Comparison of ENCODE assay signal across 8 mouse cellular contexts in the genomic region with DNA sequence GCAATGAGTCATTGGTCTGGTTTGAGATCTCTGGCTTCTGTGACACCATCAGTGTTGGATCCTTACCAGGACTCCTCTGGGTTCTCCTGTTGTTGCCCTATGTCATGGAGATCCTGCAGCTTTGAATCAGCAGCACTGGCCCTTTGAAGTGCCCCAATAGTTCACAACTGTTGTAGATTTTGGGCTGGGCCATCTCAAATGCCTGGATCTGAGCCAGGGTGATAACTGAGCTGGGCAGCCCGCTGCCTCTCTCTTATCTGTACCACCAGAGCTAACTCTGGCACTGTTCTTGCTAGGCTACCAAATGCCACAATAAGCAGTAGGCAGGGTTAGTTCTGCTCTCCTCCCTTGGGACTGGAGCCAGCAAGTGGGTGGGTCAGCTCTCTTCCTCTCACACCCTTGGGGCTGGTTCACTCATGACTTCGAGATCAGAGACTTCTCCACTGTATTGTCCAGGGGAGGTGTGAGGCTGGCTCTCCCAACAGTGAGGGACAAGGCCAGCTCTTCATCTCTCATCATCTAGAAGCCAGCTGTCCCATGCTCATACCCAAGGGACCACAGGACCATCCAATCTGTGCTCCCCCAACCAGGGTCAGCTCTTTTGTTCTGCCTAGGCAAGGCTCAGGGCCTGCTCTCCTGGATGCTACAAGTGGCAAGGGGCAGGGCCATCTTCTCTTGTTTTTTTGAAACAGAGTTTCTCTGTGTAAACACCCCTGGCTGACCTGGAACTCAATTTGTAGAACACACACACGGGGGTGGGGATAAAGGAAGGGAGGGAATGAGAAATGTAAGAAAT. TPM values are rescaled to one million over a fixed set of nuclear protein-coding genes. Genes with fewer than 3 reads are reported as not detected.
DNase-seq lines count a peak whose midpoint lies in the region; ATAC-seq and TF ChIP-seq lines count a peak whose summit lies in the region.

No protein-coding gene starts in this region.

- H3K4me2 ChIP-seq in heart, embryonic 11.5 days: no peak overlapping the region
- H3K4me2 ChIP-seq in lung, embryonic 16.5 days (ENCODE audit: low read depth, low read length): no peak overlapping the region
- no peak overlapping the region for H3K4me2 ChIP-seq in kidney, embryonic 16.5 days (replicated peaks; ENCODE audit: low read depth, low read length)

- peak; percentile 2 for DNase-seq in kidney, adult 2 months
- no peak for DNase-seq in kidney, adult 9 months
- DNase-seq in yolk sac, embryonic 10.5 days (ENCODE audit: low spot score): no peak
- DNase-seq in left cerebral cortex, postnatal 25 days (ENCODE audit: low spot score in 2 of 2): no peak

- no peak overlapping the region for H3K4me3 ChIP-seq in kidney, adult 2 months (ENCODE audit: insufficient read depth, low read depth, low read length)
- H3K4me3 ChIP-seq in heart, embryonic 11.5 days (ENCODE audit: low read depth, low read length): no peak overlapping the region
- H3K4me3 ChIP-seq in lung, embryonic 16.5 days (ENCODE audit: low read length): no peak overlapping the region
- H3K4me3 ChIP-seq in testis, adult 2 months (ENCODE audit: control insufficient read depth, low read depth, low read length): no peak overlapping the region
- H3K4me3 ChIP-seq in kidney, embryonic 16.5 days (ENCODE audit: low read length): no peak overlapping the region

- intact Hi-C loops in left cerebral cortex, postnatal 25 days (cut with DNase I): no loop called here

- no peaks in the 10 kb centered on the region for H3K4me1 ChIP-seq in kidney, adult 2 months (ENCODE audit: control insufficient read depth, insufficient read depth, low read length)
- 0 out of 2 replicates have a peak, but pooled peaks cover 2% of the 10 kb centered on the region for H3K4me1 ChIP-seq in heart, embryonic 11.5 days (ENCODE audit: control insufficient read depth, insufficient read depth, low read length)
- no peaks in the 10 kb centered on the region for H3K4me1 ChIP-seq in lung, embryonic 16.5 days (replicated peaks; ENCODE audit: control insufficient read depth, insufficient read depth, low read length)
- H3K4me1 ChIP-seq in testis, adult 2 months (ENCODE audit: control insufficient read depth, insufficient read depth, low read length): peaks cover 3% of the 10 kb centered on the region; the same call in 1 of the 2 replicates
- no peaks in the 10 kb centered on the region for H3K4me1 ChIP-seq in kidney, embryonic 16.5 days (ENCODE audit: insufficient read depth, low read length)

- ATAC-seq in heart, embryonic 11.5 days (replicated peaks; ENCODE audit: insufficient number of reproducible peaks, low FRiP score, low TSS enrichment): peak; percentile 83
- peak; percentile 77 for ATAC-seq in lung, embryonic 16.5 days (ENCODE audit: low read depth)
- ATAC-seq in kidney, embryonic 16.5 days (ENCODE audit: low FRiP score, low TSS enrichment): no peak; the same call in 1 of the 2 replicates

- no peak for TF ChIP-seq POLR2A in kidney, adult 2 months (IDR thresholded peaks at IDR 0.05; ENCODE audit: low read depth, low read length)
- no peak for TF ChIP-seq POLR2A in testis, adult 2 months (IDR thresholded peaks at IDR 0.05; ENCODE audit: control insufficient read depth, low read depth, low read length)

- no peaks in the 10 kb centered on the region for H3K36me3 ChIP-seq in kidney, adult 2 months (ENCODE audit: control insufficient read depth, insufficient read depth, low read length)
- H3K36me3 ChIP-seq in heart, embryonic 11.5 days (ENCODE audit: control insufficient read depth, insufficient read depth, low read length): no peaks in the 10 kb centered on the region; the same call in 1 of the 2 replicates
- H3K36me3 ChIP-seq in lung, embryonic 16.5 days (ENCODE audit: control insufficient read depth, insufficient read depth, low read length): no peaks in the 10 kb centered on the region
- no peaks in the 10 kb centered on the region for H3K36me3 ChIP-seq in testis, adult 2 months (ENCODE audit: control insufficient read depth, insufficient read depth, low read length)
- H3K36me3 ChIP-seq in kidney, embryonic 16.5 days (ENCODE audit: insufficient read depth, low read length): no peaks in the 10 kb centered on the region

- WGBS in kidney, adult 2 months: 50% methylated on average over 3 of the region's 3 CpGs
- 30% methylated on average over 3 of the region's 3 CpGs for WGBS in heart, embryonic 11.5 days (ENCODE audit: insufficient replicate concordance)
- WGBS in lung, embryonic 16.5 days: 37% methylated on average over 3 of the region's 3 CpGs
- 52% methylated on average over 3 of the region's 3 CpGs for WGBS in kidney, embryonic 16.5 days

- TF ChIP-seq CTCF in kidney, adult 2 months (conservative IDR thresholded peaks at IDR 0.05; ENCODE audit: insufficient read depth, insufficient read length, low read depth, low read length): no peak
- no peak for TF ChIP-seq CTCF in testis, adult 2 months (IDR thresholded peaks at IDR 0.05; ENCODE audit: control insufficient read depth, insufficient read depth, insufficient replicate concordance, low read depth, low read length)

- no peaks in the 10 kb centered on the region for H3K27me3 ChIP-seq in kidney, adult 2 months (replicated peaks; ENCODE audit: control insufficient read depth, insufficient read depth, low read length)
- no peaks in the 10 kb centered on the region for H3K27me3 ChIP-seq in heart, embryonic 11.5 days (ENCODE audit: control insufficient read depth, insufficient read depth, low read length)
- no peaks in the 10 kb centered on the region for H3K27me3 ChIP-seq in lung, embryonic 16.5 days (ENCODE audit: control insufficient read depth, insufficient read depth, low read depth, low read length)
- H3K27me3 ChIP-seq in testis, adult 2 months (ENCODE audit: control insufficient read depth, insufficient read depth, low read length): no peaks in the 10 kb centered on the region
- no peaks in the 10 kb centered on the region for H3K27me3 ChIP-seq in kidney, embryonic 16.5 days (ENCODE audit: insufficient read depth, low read length)

- no peak overlapping the region for H3K9ac ChIP-seq in heart, embryonic 11.5 days (ENCODE audit: low read depth, low read length)
- no peak overlapping the region for H3K9ac ChIP-seq in lung, embryonic 16.5 days (ENCODE audit: low read length)
- no peak overlapping the region for H3K9ac ChIP-seq in kidney, embryonic 16.5 days (replicated peaks; ENCODE audit: low read length)

- no peak overlapping the region for H3K27ac ChIP-seq in kidney, adult 2 months (ENCODE audit: insufficient read depth, low read depth, low read length)
- peak overlapping the region; percentile 66 for H3K27ac ChIP-seq in heart, embryonic 11.5 days (ENCODE audit: low read depth, low read length)
- H3K27ac ChIP-seq in lung, embryonic 16.5 days (ENCODE audit: low read length): no peak overlapping the region
- peak overlapping the region; percentile 62; the same call in 1 of the 2 replicates for H3K27ac ChIP-seq in testis, adult 2 months (ENCODE audit: control insufficient read depth, insufficient read depth, low read depth, low read length)
- H3K27ac ChIP-seq in kidney, embryonic 16.5 days (ENCODE audit: low read length): no peak overlapping the region

- H3K9me3 ChIP-seq in heart, embryonic 11.5 days (replicated peaks; ENCODE audit: control insufficient read depth, low read length): no peaks in the 10 kb centered on the region
- H3K9me3 ChIP-seq in lung, embryonic 16.5 days (ENCODE audit: control insufficient read depth, low read length): no peaks in the 10 kb centered on the region
- H3K9me3 ChIP-seq in kidney, embryonic 16.5 days (ENCODE audit: low read length): no peaks in the 10 kb centered on the region

RNA-seq across cellular contexts. Expression of a gene that starts 16.5 kb away (rescaled TPM):
- 15.9 and 28.9 TPM in 2 replicates for polyA plus RNA-seq in kidney, adult 2 months (2012; rRNA removed)
- polyA plus RNA-seq in heart, embryonic 11.5 days (2014; fragmentation: Nextera tagmentation; extraction: Ambion mirVana): 172 and 183 TPM in 2 replicates
- 166 and 171 TPM in 2 replicates for polyA plus RNA-seq in lung, embryonic 16.5 days (2015; fragmentation: Nextera tagmentation; extraction: Ambion mirVana)
- polyA plus RNA-seq in testis, adult 2 months (2012; rRNA removed): 3.9 and 6.2 TPM in 2 replicates
- 151 and 155 TPM in 2 replicates for polyA plus RNA-seq in kidney, embryonic 16.5 days (2015; fragmentation: Nextera tagmentation; extraction: Ambion mirVana)
- total RNA-seq in left cerebral cortex, postnatal 25 days (2021): 100 to 1,000 TPM; 136 to 172 TPM

RNA-seq across cellular contexts. Expression of a gene that starts 59.3 kb away (rescaled TPM):
- 1.4 and 2.4 TPM in 2 replicates for polyA plus RNA-seq in kidney, adult 2 months (2012; rRNA removed)
- 28.3 and 31.3 TPM in 2 replicates for polyA plus RNA-seq in heart, embryonic 11.5 days (2014; fragmentation: Nextera tagmentation; extraction: Ambion mirVana)
- polyA plus RNA-seq in lung, embryonic 16.5 days (2015; fragmentation: Nextera tagmentation; extraction: Ambion mirVana): 33.6 and 37.4 TPM in 2 replicates
- polyA plus RNA-seq in testis, adult 2 months (2012; rRNA removed): 1.6 TPM in 2 replicates
- 46.4 and 46.9 TPM in 2 replicates for polyA plus RNA-seq in kidney, embryonic 16.5 days (2015; fragmentation: Nextera tagmentation; extraction: Ambion mirVana)
- total RNA-seq in left cerebral cortex, postnatal 25 days (2021): 10 to 100 TPM; 17.2 to 17.4 TPM

Comparison
In these comparisons a context has a peak if more than half of its experiments do, and no peak if none do; other contexts are left out.
1. H3K27ac ChIP-seq: peak in heart, embryonic 11.5 days (single experiment) and testis, adult 2 months (single experiment); none in kidney, adult 2 months (single experiment), lung, embryonic 16.5 days (single experiment) and kidney, embryonic 16.5 days (single experiment).